Mouse (Mus musculus) bone marrow, adult 2 months (tissue): ENCODE results near the gene Atp5mpl.

ENCODE experiments used
- CTCF ChIP-seq: fragments of 200-500 bp; IDR thresholded peaks from 2 replicates; pipeline ENCODE4 v1.5.1; 2011; ENCODE audit warnings: low read length, control low read depth; ENCODE audit not compliant: control insufficient read depth, insufficient read depth
- POLR2A ChIP-seq: fragments of 200-500 bp; IDR thresholded peaks from 2 replicates; pipeline ENCODE4 v1.6.1; 2011; ENCODE audit warnings: low read depth, mild to moderate bottlenecking, control low read depth, low read length, borderline replicate concordance; ENCODE audit not compliant: control insufficient read depth

GRCm38 (mm10) chr12:111966683-111967173 is at the start of gene Atp5mpl:
- peak; percentile 87 for TF ChIP-seq CTCF
- peak; percentile 70; the same call in 1 of the 2 replicates for TF ChIP-seq POLR2A
